Mouse (Mus musculus) splenic B cell, adult 2 months (primary cell): Measurements from ENCODE around the gene Mtfp1.
A peak's percentile ranks its signal among the peaks of the same experiment; 100 is the strongest.

Source experiments
- DNase-seq: peaks from one replicate; pipeline ENCODE4 v3.0.0-alpha.2; 2011; ENCODE audit warnings: low read depth, low spot score
- H3K27me3 ChIP-seq: 2 replicates; pipeline ENCODE4 v1.6.1; 2012; ENCODE audit warnings: mild to moderate bottlenecking, low read length, moderate library complexity, mixed read lengths; ENCODE audit not compliant: control insufficient read depth, poor library complexity, insufficient read depth, severe bottlenecking
- H3K36me3 ChIP-seq: 2 replicates; pipeline ENCODE4 v1.6.1; 2012; ENCODE audit warnings: mild to moderate bottlenecking, low read length, moderate library complexity, mixed read lengths; ENCODE audit not compliant: control insufficient read depth, poor library complexity, insufficient read depth, severe bottlenecking

Mtfp1 gene

DNA sequence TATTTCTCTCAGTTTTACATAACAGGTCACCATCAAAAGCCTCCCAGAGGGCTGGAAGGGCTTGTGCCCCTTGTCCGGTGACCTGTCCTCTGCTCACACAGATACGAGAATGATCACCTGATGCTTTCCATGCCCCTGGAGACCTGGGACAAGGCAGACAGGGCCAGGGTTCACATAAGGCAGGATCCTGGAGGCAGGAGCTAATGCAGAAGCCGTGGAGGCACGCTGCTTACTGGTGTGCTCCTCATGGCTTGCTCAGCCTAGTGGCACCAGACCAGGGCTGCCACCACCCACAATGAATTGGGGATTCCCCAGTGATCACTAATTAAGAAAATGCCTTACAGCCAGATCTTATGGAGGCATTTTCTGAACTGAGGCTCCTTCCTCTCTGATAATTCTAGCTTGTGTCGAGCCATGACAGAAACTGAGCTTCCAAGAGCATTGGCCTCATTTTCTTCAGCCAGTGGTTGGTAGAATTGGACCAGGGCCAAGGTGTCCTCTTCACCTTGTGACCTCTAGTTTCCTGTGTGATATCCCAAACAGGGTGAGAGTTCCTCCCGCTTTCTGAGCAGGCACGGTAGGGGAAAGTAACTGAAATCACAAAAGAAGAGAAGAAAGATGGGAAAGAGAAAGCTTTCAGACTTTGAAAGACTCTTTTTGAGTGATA is 16.8 kb downstream of the Mtfp1 start:
- DNase-seq = no peak
- no peaks in the 10 kb centered on the region for H3K36me3 ChIP-seq
- H3K27me3 ChIP-seq = no peaks in the 10 kb centered on the region

DNA sequence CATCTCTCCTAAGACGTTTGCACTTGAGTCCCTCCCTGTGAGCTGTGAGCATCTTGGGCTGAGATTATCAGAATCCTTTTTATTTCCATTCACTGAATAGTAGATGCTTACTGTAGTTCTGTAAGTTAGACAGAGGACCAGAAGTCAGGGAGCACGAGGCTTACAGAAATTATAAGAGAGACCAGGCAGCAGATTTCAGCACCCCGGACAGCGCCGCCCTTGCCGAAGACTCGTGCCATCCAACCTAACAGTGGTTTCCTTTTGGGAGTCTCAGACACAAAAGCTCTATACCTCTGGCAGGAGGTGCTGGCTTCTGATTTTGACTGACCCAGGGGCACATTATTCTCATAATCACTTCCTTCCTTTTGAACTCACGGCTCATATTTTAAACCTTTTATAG is 18.6 kb downstream of the Mtfp1 start:
- Histone ChIP-seq H3K36me3 (no peaks in the 10 kb centered on the region), H3K27me3 (no peaks in the 10 kb centered on the region)
- peak; percentile 41 for DNase-seq

DNA sequence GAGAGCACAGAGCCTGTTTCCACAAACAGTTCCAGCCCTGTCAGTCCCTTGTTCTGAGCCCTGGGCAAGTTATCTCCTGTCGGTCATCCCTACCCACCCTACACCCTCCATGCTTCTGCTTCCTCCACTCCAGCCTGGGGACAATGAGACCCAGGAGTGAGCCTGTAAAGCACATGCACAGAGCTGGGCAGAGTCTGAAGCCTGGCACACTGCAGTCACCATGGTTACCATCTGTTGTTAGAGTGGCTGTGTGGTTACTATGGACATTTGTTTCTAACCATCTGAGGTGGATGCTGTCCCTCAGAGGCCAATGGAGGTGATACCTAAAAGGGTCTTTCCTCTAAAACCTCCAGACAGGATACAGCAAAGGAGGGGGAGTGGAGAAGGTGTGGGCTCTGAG is 25.6 kb downstream of the Mtfp1 start:
- no peak for DNase-seq
- no peaks in the 10 kb centered on the region for H3K36me3 ChIP-seq
- no peaks in the 10 kb centered on the region for H3K27me3 ChIP-seq

DNA sequence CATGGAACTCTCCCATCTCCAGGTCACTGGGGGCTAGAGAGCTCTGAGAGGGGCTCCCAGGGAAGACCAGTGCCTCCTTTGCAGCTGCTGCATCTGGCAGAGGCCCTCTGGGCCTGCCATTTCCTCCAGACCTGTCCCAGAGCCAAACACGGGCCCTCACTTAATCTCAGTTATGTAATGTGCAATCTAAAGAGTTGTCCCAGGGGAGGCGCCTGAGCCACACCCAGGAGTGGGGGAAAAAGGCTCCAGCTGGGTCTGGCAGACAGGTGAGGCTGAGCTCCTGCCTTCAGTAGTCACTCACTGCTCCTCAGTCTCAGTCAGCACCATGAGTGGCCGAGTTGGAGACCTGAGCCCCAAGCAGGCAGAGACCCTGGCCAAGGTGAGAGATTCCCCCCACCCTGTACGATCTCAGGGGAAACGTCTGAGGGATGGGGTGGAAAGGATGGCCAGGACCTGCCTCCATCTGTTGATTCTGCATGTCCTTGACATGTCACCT is 30.6 kb downstream of the Mtfp1 start, which contains the start of gene Sec14l3:
Gene Sec14l3, plus strand, starts transcription at position 215 of the 496 bp plus-strand sequence.
- no peak for DNase-seq
- Histone ChIP-seq H3K36me3 (no peaks in the 10 kb centered on the region), H3K27me3 (no peaks in the 10 kb centered on the region)

DNA sequence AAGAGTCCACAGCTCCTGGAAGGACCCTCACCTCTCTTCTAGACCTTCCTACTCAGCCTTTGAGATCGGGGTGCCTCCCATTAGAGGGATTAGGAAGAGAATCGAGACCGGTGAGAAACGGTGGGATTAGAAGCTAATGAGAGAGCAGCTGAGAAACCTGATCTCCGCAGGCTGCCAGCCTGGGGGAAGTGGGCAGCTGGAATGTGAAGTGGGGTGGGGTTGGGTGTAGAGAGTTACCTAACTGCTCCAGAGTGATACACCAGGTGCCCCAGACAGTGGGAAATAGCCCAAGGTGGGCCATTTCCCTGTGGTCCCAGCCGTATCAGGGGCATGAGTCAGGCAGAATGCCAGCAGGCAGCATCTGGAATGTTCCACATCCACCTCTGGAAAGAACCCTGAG is 32.3 kb downstream of the Mtfp1 start:
- H3K36me3 ChIP-seq = no peaks in the 10 kb centered on the region
- no peaks in the 10 kb centered on the region for H3K27me3 ChIP-seq
- DNase-seq = no peak

DNA sequence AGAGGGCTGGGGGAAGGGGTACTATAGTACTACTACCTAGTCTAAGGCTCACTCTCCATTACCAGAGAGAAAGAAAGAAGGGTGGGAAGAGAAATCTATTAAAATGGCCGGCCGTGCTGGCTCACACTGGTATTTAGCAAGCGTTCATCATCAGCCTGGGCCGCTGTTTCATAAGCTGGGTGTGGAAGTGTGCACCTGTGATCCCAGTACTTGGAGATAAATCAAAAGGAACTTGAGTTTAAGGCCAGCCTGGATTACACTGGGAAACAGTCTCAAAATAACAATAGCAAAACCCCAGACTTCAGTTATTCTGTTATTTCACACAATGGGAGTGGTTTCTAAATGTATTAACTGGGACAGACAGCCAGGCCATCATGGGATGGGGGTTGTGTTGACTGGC is 32.7 kb downstream of the Mtfp1 start:
- no peak for DNase-seq

DNA sequence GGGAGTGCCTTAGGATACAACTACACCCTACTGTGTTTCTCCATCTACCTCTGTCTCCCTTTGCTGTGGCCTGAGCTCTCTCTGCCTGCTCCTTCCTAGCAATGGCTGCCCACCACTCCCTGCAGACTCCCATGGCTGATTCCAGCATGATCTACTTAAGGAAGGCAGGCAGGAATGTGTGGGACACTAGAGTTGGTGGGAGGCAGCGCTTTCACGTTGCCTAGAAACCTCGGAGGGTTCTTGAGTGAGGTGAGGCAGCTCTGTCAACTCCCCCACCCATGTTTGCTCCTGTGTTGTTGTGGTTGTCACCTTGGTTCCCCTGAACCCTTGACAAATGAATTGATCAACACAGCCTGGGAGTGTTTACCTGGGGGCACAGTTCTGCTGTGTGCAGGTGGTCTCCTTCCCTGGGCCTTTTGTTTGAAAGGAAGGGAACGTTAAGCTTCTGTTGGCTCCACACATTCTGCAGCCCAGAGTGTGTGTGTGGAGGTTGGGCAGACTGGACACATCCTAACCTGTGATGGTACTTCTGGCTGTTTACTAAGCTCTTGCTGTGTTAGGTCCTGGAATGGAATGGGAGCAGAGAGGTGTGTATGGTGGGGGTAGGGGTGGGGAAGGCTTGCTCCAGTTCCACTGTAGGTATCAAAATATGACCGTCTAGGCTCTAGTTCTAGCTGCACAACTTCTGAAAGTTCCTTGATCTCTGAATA is 34.2 kb downstream of the Mtfp1 start:
- H3K27me3 ChIP-seq = no peaks in the 10 kb centered on the region

More for the DNA sequence above, 32.7 kb downstream of the Mtfp1 start:
- H3K36me3 ChIP-seq = no peaks in the 10 kb centered on the region
- H3K27me3 ChIP-seq = no peaks in the 10 kb centered on the region

DNA sequence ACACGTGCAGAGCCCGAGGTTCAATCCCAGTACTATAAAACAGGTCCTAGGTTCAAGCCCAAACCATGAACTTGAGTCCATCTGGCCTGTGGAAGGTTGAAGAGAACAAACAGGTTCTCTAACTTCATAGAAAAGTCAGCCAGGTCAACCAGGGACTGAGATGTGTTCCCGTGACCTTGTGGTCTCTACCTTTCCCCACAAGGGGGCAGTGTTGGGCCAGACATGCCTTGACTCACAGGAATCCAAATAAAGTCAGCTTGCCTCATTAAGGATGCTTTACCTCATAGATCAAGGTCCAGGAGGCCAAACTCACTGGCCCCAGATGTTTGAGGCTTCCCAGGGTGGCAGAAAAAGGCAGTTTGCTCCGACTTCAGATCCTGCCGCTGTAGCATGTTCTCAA is 41.7 kb downstream of the Mtfp1 start:
- Histone ChIP-seq H3K36me3 (no peaks in the 10 kb centered on the region), H3K27me3 (no peaks in the 10 kb centered on the region)
- DNase-seq = peak; percentile 73

More for the DNA sequence above, 34.2 kb downstream of the Mtfp1 start:
- H3K36me3 ChIP-seq = no peaks in the 10 kb centered on the region
- DNase-seq = no peak

DNA sequence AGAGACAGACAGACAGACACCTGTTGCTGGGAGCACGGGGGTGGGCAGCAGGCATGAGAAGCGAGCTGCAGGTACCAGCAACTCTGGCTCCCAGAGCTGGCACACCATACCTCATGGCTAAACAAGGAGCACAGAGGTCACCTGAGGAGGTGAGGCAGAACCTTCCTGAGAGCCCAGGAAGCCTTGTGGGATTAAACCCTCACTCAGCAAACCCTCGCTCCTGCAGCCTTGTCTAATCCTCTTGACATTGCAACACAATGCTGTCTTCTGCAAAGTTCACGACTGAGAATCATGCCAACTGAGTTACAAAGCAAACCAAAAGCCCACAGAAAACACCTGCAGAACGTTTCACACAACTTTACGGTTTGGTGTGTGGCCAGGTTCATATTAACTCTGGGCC is 46.8 kb downstream of the Mtfp1 start:
- H3K36me3 ChIP-seq = no peaks in the 10 kb centered on the region
- no peak for DNase-seq
- H3K27me3 ChIP-seq = no peaks in the 10 kb centered on the region

DNA sequence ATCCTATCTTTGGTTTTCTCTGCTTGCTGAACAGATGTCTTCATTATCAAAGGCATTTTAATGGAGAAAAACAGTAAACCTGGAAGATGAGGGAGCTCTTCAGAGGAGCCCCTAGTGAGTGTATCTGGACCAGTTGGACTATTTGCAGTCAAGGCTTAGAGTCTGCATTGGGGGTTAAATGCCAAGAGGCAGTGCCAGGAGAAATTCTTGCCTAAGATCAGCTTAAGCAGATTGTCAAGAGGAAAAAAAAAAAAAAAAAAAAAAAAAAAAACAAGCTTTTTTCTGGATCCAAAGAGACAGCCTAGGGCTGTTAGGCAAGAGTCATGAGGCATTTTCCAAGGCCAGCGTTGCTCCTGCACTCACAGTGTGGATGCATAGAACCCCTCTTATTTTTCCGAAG is 47.5 kb downstream of the Mtfp1 start:
- no peak for DNase-seq
- Histone ChIP-seq H3K36me3 (no peaks in the 10 kb centered on the region), H3K27me3 (no peaks in the 10 kb centered on the region)

DNA sequence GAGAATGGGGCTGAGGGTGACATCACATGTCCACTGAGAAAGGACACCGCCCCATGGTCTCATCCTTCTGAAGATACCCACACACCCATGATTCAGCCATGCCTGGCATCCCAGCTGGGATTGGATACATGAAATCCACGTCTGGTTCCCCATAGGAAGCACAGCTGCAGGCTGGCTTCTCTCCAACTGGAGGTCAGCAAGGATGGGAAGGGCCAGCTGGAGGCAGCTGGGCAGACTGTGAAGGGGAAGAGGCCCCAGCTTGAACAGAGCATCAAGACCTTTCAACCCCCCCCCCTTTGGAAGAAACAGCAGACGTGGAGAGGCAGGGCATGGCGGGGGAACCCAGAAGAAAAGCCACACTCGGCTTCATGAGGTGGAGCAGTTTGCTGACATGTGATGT is 48.7 kb downstream of the Mtfp1 start:
- DNase-seq = no peak
- Histone ChIP-seq H3K36me3 (no peaks in the 10 kb centered on the region), H3K27me3 (no peaks in the 10 kb centered on the region)

DNA sequence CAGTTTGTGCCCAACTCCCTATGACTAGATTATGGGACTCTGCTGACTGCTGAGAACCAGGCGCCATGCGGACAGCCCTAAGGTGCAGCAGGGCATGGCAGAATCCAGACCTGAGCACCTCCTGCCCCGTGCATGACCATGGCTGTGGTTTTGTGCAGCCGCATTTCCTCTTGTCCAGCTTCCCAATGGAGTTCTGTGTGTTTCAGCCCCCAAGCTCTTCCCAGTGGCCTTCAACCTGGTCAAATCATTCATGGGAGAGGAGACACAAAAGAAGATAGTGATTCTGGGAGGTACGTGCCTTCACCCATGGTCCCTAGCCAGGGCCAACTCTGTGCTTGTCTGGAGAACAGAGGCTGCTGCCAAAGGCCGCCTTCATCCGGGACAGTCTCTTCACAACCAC is 52.2 kb downstream of the Mtfp1 start:
- Histone ChIP-seq H3K36me3 (no peaks in the 10 kb centered on the region), H3K27me3 (no peaks in the 10 kb centered on the region)
- DNase-seq = no peak
